Mouse (Mus musculus) lung, adult 2 months (tissue): ENCODE results near the gene Cilp2.

Source experiments
- CTCF ChIP-seq: fragments of 200-500 bp; IDR thresholded peaks from 2 replicates; pipeline ENCODE4 v1.5.1; 2011; ENCODE audit warnings: mild to moderate bottlenecking, low read length, control low read depth; ENCODE audit not compliant: insufficient read depth
- POLR2A ChIP-seq: fragments of 200-500 bp; IDR thresholded peaks from 2 replicates; pipeline ENCODE4 v1.6.1; 2011; ENCODE audit warnings: low read depth, mild to moderate bottlenecking, control low read depth, low read length, borderline replicate concordance; ENCODE audit errors: extremely low read depth

DNA sequence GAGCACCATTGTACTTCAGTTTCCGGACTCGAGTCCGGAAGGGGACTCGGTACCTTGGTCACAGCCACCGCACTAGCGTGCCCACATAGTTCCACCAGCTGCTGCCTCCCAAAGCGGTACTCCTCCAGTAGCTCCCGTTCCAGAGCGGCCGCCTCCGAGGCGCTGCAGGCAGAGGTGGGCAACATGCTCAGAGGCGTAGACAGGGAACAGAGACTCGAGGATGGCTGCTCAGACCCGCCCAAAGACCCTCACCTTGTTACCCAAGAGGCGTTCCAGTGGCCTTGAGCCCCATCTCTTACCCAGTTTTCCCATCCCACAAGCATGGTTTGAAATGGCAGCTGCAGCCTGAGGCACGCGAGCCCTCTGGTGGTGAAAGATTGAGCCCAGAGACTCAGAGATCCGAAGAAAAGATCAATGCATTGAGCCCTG, 3.3 kb upstream of the Cilp2 start:
- TF ChIP-seq POLR2A (no peak), CTCF (peak; percentile 45)
